Mouse (Mus musculus): ENCODE results near the gene Slc10a7. TPM values are rescaled to one million over a fixed set of nuclear protein-coding genes. Genes with fewer than 3 reads are reported as not detected.

Gene Slc10a7
- total RNA-seq, 2 experiments from 2014 or later: 6.5 to 7.3 TPM

- Histone ChIP-seq H3K4me3 (no peak overlapping the region), H3K27ac (no peak overlapping the region)
- TF ChIP-seq CTCF (IDR thresholded peaks at IDR 0.05): no peak
- intact Hi-C loops (cut with DNase I): no loop called here
- no peak for DNase-seq (ENCODE audit: extremely low spot score in 1 of 2, low spot score in 2 of 2)
Measured at GRCm38 (mm10) chr8:78751151-78751550, 242.0 kb downstream of the Slc10a7 start.

- TF ChIP-seq CTCF (IDR thresholded peaks at IDR 0.05): no peak
- no peak for DNase-seq (ENCODE audit: extremely low spot score in 1 of 2, low spot score in 2 of 2)
- Histone ChIP-seq H3K4me3 (no peak overlapping the region), H3K27ac (no peak overlapping the region)
- intact Hi-C loops (cut with DNase I): no loop called here
Measured at GRCm38 (mm10) chr8:78754986-78755385, 245.8 kb downstream of the Slc10a7 start.

DNA sequence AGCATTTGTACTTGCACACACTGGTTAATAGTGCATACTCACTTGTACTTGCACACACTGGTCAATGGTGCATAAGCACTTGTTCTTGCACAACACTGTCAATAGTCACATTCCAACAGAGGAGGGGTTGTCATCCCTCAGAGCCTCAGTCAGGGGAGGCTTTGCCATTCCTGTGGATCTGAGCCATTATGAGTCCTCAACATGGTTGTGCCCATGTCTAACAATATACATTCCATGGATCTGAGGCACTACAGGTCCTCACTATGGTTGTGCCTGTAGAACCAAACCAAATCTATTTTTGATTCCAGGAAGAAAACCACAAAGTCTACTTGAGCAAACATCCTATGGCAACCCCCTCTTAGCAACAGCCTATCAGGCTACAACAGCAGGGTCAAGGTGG, 250.0 kb downstream of the Slc10a7 start:
- no peak for DNase-seq (ENCODE audit: extremely low spot score in 1 of 2, low spot score in 2 of 2)
- no peak for TF ChIP-seq CTCF (IDR thresholded peaks at IDR 0.05)
- intact Hi-C loops (cut with DNase I): no loop called here
- H3K27ac ChIP-seq: no peak overlapping the region
- H3K4me3 ChIP-seq: no peak overlapping the region

GRCm38 (mm10) chr8:78764976-78765375, 255.8 kb downstream of the Slc10a7 start:
- intact Hi-C loops (cut with DNase I): no loop called here
- Histone ChIP-seq H3K4me3 (no peak overlapping the region), H3K27ac (no peak overlapping the region)
- TF ChIP-seq CTCF (IDR thresholded peaks at IDR 0.05): no peak
- DNase-seq (ENCODE audit: extremely low spot score in 1 of 2, low spot score in 2 of 2): no peak

DNA sequence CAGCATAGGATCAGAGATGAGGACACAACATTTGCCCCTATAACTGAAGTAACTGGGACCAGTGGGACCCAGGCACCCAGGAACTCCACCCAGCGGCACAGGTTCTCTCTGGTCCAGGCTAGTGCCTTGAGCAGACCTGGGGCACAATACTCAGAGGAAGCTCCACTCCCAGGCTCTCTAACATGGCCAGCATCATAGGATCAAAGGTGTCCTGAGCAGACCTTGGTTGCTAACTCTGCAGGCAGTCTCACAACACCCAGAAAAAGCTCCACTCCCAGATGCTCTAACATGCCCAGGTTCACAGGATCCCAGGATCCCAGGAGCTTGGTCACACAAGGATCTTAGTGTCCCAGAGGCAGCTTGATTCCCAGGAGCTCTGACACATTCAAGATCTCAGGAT, 256.4 kb downstream of the Slc10a7 start:
- intact Hi-C loops (cut with DNase I): no loop called here

DNA sequence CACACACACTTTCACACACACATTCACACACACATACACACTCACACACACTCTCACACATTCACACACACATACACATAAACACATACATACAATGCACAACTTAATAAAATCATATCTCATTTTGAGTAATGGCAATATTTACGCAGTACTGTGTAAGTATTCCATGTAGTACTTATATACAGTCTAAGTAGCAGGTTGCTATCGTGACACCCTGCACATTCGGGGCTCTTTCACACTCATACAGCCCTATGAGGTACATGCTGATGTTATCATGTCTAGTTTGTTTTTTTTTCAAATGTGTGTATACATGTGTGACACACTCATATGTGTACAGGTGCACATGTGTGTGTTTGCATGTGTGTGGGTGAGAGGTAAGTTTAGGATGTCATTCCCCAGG, 261.4 kb downstream of the Slc10a7 start:
- H3K27ac ChIP-seq: no peak overlapping the region
- TF ChIP-seq CTCF (IDR thresholded peaks at IDR 0.05): no peak
- no peak overlapping the region for H3K4me3 ChIP-seq
- intact Hi-C loops (cut with DNase I): no loop called here
- DNase-seq (ENCODE audit: extremely low spot score in 1 of 2, low spot score in 2 of 2): no peak

More for the DNA sequence above, 256.4 kb downstream of the Slc10a7 start:
- no peak overlapping the region for H3K4me3 ChIP-seq
- DNase-seq (ENCODE audit: extremely low spot score in 1 of 2, low spot score in 2 of 2): no peak
- H3K27ac ChIP-seq: no peak overlapping the region
- no peak for TF ChIP-seq CTCF (IDR thresholded peaks at IDR 0.05)

GRCm38 (mm10) chr8:78771256-78771655, 262.1 kb downstream of the Slc10a7 start:
- no peak for TF ChIP-seq CTCF (IDR thresholded peaks at IDR 0.05)

GRCm38 (mm10) chr8:78776816-78777215, 267.7 kb downstream of the Slc10a7 start:
- intact Hi-C loops (cut with DNase I): no loop called here
- no peak for DNase-seq (ENCODE audit: extremely low spot score in 1 of 2, low spot score in 2 of 2)
- Histone ChIP-seq H3K4me3 (no peak overlapping the region), H3K27ac (no peak overlapping the region)
- TF ChIP-seq CTCF (IDR thresholded peaks at IDR 0.05): no peak

More at GRCm38 (mm10) chr8:78771256-78771655, 262.1 kb downstream of the Slc10a7 start:
- intact Hi-C loops (cut with DNase I): no loop called here
- no peak for DNase-seq (ENCODE audit: extremely low spot score in 1 of 2, low spot score in 2 of 2)
- H3K4me3 ChIP-seq: no peak overlapping the region
- no peak overlapping the region for H3K27ac ChIP-seq

Other genes starting within 250 kb of the Slc10a7 start
- gene Pou4f2, start 72.7 kb upstream of the Slc10a7 start, total RNA-seq (2021): not detected
- gene Rbmxl1, start 448 bp upstream of the Slc10a7 start, total RNA-seq (2021): 10 to 100 TPM; 52.4 to 54.2 TPM